Mouse (Mus musculus): ENCODE measurements at regions not wholly inside any gene's neighbourhood (a gene's known extent, or its start where the extent isn't known, plus 50 kb on each side); places are given as distances from the start of the nearest gene placed in this dataset.
A peak's percentile ranks its signal among the peaks of the same experiment; 100 is the strongest.
"Not testable (repeated sequence)": the region's sequence is repeated elsewhere in the genome, so short reads cannot be mapped to it uniquely, and the experiment has no call there.

- H3K36me3 ChIP-seq (ENCODE audit: control insufficient read depth, insufficient read depth, low read length); H3K4me2 ChIP-seq (ENCODE audit: low read depth, low read length); H3K4me3 ChIP-seq (ENCODE audit: low read depth, low read length); H3K4me1 ChIP-seq (ENCODE audit: control insufficient read depth, insufficient read depth, low read length); H3K9ac ChIP-seq (replicated peaks; ENCODE audit: low read depth, low read length); H3K27ac ChIP-seq (ENCODE audit: low read depth, low read length); H3K9me3 ChIP-seq (ENCODE audit: control insufficient read depth, low read length); H3K27me3 ChIP-seq (ENCODE audit: control insufficient read depth, insufficient read depth, low read length); ATAC-seq (ENCODE audit: low read depth): not testable (repeated sequence)
- WGBS, result 90% methylated on average over 5 of the region's 5 CpGs
Observed at GRCm38 (mm10) chr1:4660616-4661015, 147.1 kb upstream of the Gm37988 start.

- Histone ChIP-seq H3K4me3 (ENCODE audit: low read depth, low read length) (no peak overlapping the region), H3K4me1 (ENCODE audit: control insufficient read depth, insufficient read depth, low read length) (no peaks in the 10 kb centered on the region), H3K9ac (replicated peaks; ENCODE audit: low read depth, low read length) (no peak overlapping the region), H3K4me2 (ENCODE audit: low read depth, low read length) (no peak overlapping the region), H3K27ac (ENCODE audit: low read depth, low read length) (no peak overlapping the region), H3K27me3 (ENCODE audit: control insufficient read depth, insufficient read depth, low read length) (no peaks in the 10 kb centered on the region), H3K36me3 (ENCODE audit: control insufficient read depth, insufficient read depth, low read length) (no peaks in the 10 kb centered on the region), H3K9me3 (ENCODE audit: control insufficient read depth, low read length) (no peaks in the 10 kb centered on the region)
- 96% methylated on average over 1 of the region's 1 CpGs for WGBS
- ATAC-seq (ENCODE audit: low read depth), result no peak
Observed at GRCm38 (mm10) chr1:4661761-4662160, 145.9 kb upstream of the Gm37988 start.

GRCm38 (mm10) chr1:4669732-4670131, 138.0 kb upstream of the Gm37988 start:
- Histone ChIP-seq H3K27me3 (ENCODE audit: control insufficient read depth, insufficient read depth, low read length) (no peaks in the 10 kb centered on the region), H3K4me1 (ENCODE audit: control insufficient read depth, insufficient read depth, low read length) (no peaks in the 10 kb centered on the region), H3K4me2 (ENCODE audit: low read depth, low read length) (no peak overlapping the region), H3K4me3 (ENCODE audit: low read depth, low read length) (no peak overlapping the region), H3K36me3 (ENCODE audit: control insufficient read depth, insufficient read depth, low read length) (no peaks in the 10 kb centered on the region), H3K9ac (replicated peaks; ENCODE audit: low read depth, low read length) (no peak overlapping the region), H3K9me3 (ENCODE audit: control insufficient read depth, low read length) (no peaks in the 10 kb centered on the region), H3K27ac (ENCODE audit: low read depth, low read length) (no peak overlapping the region)
- no peak for ATAC-seq (ENCODE audit: low read depth)
- 80% methylated on average over 1 of the region's 1 CpGs for WGBS

GRCm38 (mm10) chr1:4671237-4672019, 136.3 kb upstream of the Gm37988 start:
- Histone ChIP-seq H3K27ac (ENCODE audit: low read depth, low read length) (no peak overlapping the region), H3K4me3 (ENCODE audit: low read depth, low read length) (no peak overlapping the region), H3K4me1 (ENCODE audit: control insufficient read depth, insufficient read depth, low read length) (no peaks in the 10 kb centered on the region), H3K4me2 (ENCODE audit: low read depth, low read length) (no peak overlapping the region), H3K27me3 (ENCODE audit: control insufficient read depth, insufficient read depth, low read length) (no peaks in the 10 kb centered on the region), H3K9ac (replicated peaks; ENCODE audit: low read depth, low read length) (no peak overlapping the region), H3K36me3 (ENCODE audit: control insufficient read depth, insufficient read depth, low read length) (no peaks in the 10 kb centered on the region), H3K9me3 (ENCODE audit: control insufficient read depth, low read length) (no peaks in the 10 kb centered on the region)
- WGBS, result 43% methylated on average over 1 of the region's 1 CpGs
- peak; percentile 66 for ATAC-seq (ENCODE audit: low read depth)

- 35% methylated on average over 4 of the region's 4 CpGs for WGBS
- Histone ChIP-seq H3K4me2 (ENCODE audit: low read depth, low read length) (no peak overlapping the region), H3K27me3 (ENCODE audit: control insufficient read depth, insufficient read depth, low read length) (no peaks in the 10 kb centered on the region), H3K9ac (replicated peaks; ENCODE audit: low read depth, low read length) (no peak overlapping the region), H3K36me3 (ENCODE audit: control insufficient read depth, insufficient read depth, low read length) (no peaks in the 10 kb centered on the region), H3K4me3 (ENCODE audit: low read depth, low read length) (no peak overlapping the region), H3K4me1 (ENCODE audit: control insufficient read depth, insufficient read depth, low read length) (no peaks in the 10 kb centered on the region), H3K9me3 (ENCODE audit: control insufficient read depth, low read length) (no peaks in the 10 kb centered on the region), H3K27ac (ENCODE audit: low read depth, low read length) (no peak overlapping the region)
- no peak for ATAC-seq (ENCODE audit: low read depth)
Observed at GRCm38 (mm10) chr1:4672344-4672743, 135.3 kb upstream of the Gm37988 start.

GRCm38 (mm10) chr1:4687605-4688004, 120.1 kb upstream of the Gm37988 start:
- H3K4me2 ChIP-seq (ENCODE audit: low read depth, low read length), result no peak overlapping the region
- H3K4me3 ChIP-seq (ENCODE audit: low read depth, low read length), result no peak overlapping the region
- H3K36me3 ChIP-seq (ENCODE audit: control insufficient read depth, insufficient read depth, low read length), result no peaks in the 10 kb centered on the region
- H3K4me1 ChIP-seq (ENCODE audit: control insufficient read depth, insufficient read depth, low read length), result no peaks in the 10 kb centered on the region
- H3K9ac ChIP-seq (replicated peaks; ENCODE audit: low read depth, low read length), result no peak overlapping the region
- no peak overlapping the region for H3K27ac ChIP-seq (ENCODE audit: low read depth, low read length)
- no peaks in the 10 kb centered on the region for H3K27me3 ChIP-seq (ENCODE audit: control insufficient read depth, insufficient read depth, low read length)
- 94% methylated on average over 9 of the region's 9 CpGs for WGBS
- no peaks in the 10 kb centered on the region for H3K9me3 ChIP-seq (ENCODE audit: control insufficient read depth, low read length)
- ATAC-seq (ENCODE audit: low read depth), result no peak

GRCm38 (mm10) chr1:4689096-4689495, 118.6 kb upstream of the Gm37988 start:
- no peak overlapping the region for H3K9ac ChIP-seq (replicated peaks; ENCODE audit: low read depth, low read length)

GRCm38 (mm10) chr1:4703316-4703715, 104.4 kb upstream of the Gm37988 start:
- Histone ChIP-seq H3K4me3 (ENCODE audit: low read depth, low read length) (no peak overlapping the region), H3K4me2 (ENCODE audit: low read depth, low read length) (no peak overlapping the region), H3K27ac (ENCODE audit: low read depth, low read length) (no peak overlapping the region), H3K9ac (replicated peaks; ENCODE audit: low read depth, low read length) (no peak overlapping the region), H3K9me3 (ENCODE audit: control insufficient read depth, low read length) (no peaks in the 10 kb centered on the region), H3K36me3 (ENCODE audit: control insufficient read depth, insufficient read depth, low read length) (no peaks in the 10 kb centered on the region), H3K27me3 (ENCODE audit: control insufficient read depth, insufficient read depth, low read length) (no peaks in the 10 kb centered on the region), H3K4me1 (ENCODE audit: control insufficient read depth, insufficient read depth, low read length) (no peaks in the 10 kb centered on the region)
- 88% methylated on average over 3 of the region's 3 CpGs for whole genome bisulfite sequencing
- no peak for ATAC-seq (ENCODE audit: low read depth)

More at GRCm38 (mm10) chr1:4689096-4689495, 118.6 kb upstream of the Gm37988 start:
- no peaks in the 10 kb centered on the region for H3K9me3 ChIP-seq (ENCODE audit: control insufficient read depth, low read length)
- no peaks in the 10 kb centered on the region for H3K27me3 ChIP-seq (ENCODE audit: control insufficient read depth, insufficient read depth, low read length)
- no peak for ATAC-seq (ENCODE audit: low read depth)
- no peak overlapping the region for H3K4me2 ChIP-seq (ENCODE audit: low read depth, low read length)
- no peak overlapping the region for H3K27ac ChIP-seq (ENCODE audit: low read depth, low read length)
- H3K4me1 ChIP-seq (ENCODE audit: control insufficient read depth, insufficient read depth, low read length), result no peaks in the 10 kb centered on the region
- H3K36me3 ChIP-seq (ENCODE audit: control insufficient read depth, insufficient read depth, low read length), result no peaks in the 10 kb centered on the region
- H3K4me3 ChIP-seq (ENCODE audit: low read depth, low read length), result no peak overlapping the region
- 40% methylated on average over 26 of the region's 26 CpGs for WGBS

GRCm38 (mm10) chr1:4706171-4706570, 101.5 kb upstream of the Gm37988 start:
- no peaks in the 10 kb centered on the region for H3K4me1 ChIP-seq (ENCODE audit: control insufficient read depth, insufficient read depth, low read length)
- no peaks in the 10 kb centered on the region for H3K9me3 ChIP-seq (ENCODE audit: control insufficient read depth, low read length)
- no peak overlapping the region for H3K4me2 ChIP-seq (ENCODE audit: low read depth, low read length)
- no peak for ATAC-seq (ENCODE audit: low read depth)
- H3K4me3 ChIP-seq (ENCODE audit: low read depth, low read length), result no peak overlapping the region
- 81% methylated on average over 6 of the region's 6 CpGs for WGBS
- no peak overlapping the region for H3K27ac ChIP-seq (ENCODE audit: low read depth, low read length)
- H3K27me3 ChIP-seq (ENCODE audit: control insufficient read depth, insufficient read depth, low read length), result no peaks in the 10 kb centered on the region
- H3K36me3 ChIP-seq (ENCODE audit: control insufficient read depth, insufficient read depth, low read length), result no peaks in the 10 kb centered on the region
- H3K9ac ChIP-seq (replicated peaks; ENCODE audit: low read depth, low read length), result no peak overlapping the region

Measured in neural tube, embryonic 14.5 days (tissue).